In the genomic region with DNA sequence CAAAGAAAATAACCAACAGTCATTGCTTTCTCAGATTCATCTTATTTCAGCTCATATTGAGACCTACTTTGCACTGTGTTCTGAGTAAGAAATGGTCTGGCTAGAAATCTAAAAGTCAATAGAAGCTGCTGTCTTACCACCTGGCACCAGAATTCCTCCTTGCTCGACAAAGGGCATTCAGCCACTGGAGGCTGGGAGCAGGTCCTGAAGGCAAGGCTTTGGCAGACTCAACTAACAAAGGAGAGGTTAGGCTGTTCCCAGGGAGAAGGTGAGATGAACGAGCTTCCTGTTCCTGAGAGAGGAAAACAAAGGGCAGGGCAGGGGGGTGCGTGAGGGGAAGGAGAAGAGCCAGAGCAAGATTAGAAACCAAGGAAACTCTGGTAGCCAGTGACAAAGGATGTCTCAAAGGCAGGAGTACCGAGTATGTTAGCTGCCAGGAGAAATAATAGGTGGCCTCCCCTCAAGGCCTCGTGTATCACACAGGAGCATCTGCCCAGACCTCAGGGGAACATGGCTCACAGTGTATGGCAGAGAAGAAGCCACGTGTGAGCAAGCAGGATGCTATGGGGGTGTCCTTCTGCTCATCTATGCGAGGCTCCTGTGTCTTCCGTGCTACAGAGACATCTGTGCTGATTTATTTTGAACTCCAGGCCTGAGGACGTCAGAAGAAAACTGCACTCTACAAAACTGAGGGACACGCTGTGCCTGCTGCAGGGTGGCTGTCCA, we compare ENCODE assay signal across 17 mouse cellular contexts.
A peak's percentile ranks its signal among the peaks of the same experiment; 100 is the strongest.
DNase-seq lines count a peak whose midpoint lies in the region; ATAC-seq and TF ChIP-seq lines count a peak whose summit lies in the region.
"Had no signal": no experiment of that assay in that cellular context is flagged by ENCODE, and none has a peak within 500 bp of the region (broad histone marks: within the 10 kb centered on the region; RNA-seq: fewer than 3 reads in every experiment).

No protein-coding gene starts in this region.

- no peak for ATAC-seq in hindbrain, embryonic 12.5 days (ENCODE audit: low FRiP score)

- no peaks in the 10 kb centered on the region for H3K27me3 ChIP-seq in cerebellum, adult 2 months (ENCODE audit: control insufficient read depth, insufficient read depth, low read length)
- H3K27me3 ChIP-seq in hindbrain, embryonic 10.5 days (ENCODE audit: insufficient read depth, poor library complexity, severe bottlenecking): no peaks in the 10 kb centered on the region
- no peaks in the 10 kb centered on the region for H3K27me3 ChIP-seq in hindbrain, embryonic 12.5 days
- H3K27me3 ChIP-seq in testis, adult 2 months (ENCODE audit: control insufficient read depth, insufficient read depth, low read length): no peaks in the 10 kb centered on the region
- H3K27me3 ChIP-seq in limb, embryonic 10.5 days (ENCODE audit: low read depth, poor library complexity, severe bottlenecking): no peaks in the 10 kb centered on the region
- H3K27me3 ChIP-seq: embryonic facial prominence, embryonic 13.5 days; neural tube, embryonic 13.5 days; stomach, embryonic 15.5 days had no signal

- no peaks in the 10 kb centered on the region for H3K9me3 ChIP-seq in hindbrain, embryonic 10.5 days
- no peaks in the 10 kb centered on the region for H3K9me3 ChIP-seq in hindbrain, embryonic 12.5 days (replicated peaks)
- H3K9me3 ChIP-seq in limb, embryonic 10.5 days (replicated peaks): no peaks in the 10 kb centered on the region
- H3K9me3 ChIP-seq: embryonic facial prominence, embryonic 13.5 days; neural tube, embryonic 13.5 days; stomach, embryonic 15.5 days had no signal

- H3K9ac ChIP-seq in hindbrain, embryonic 12.5 days: no peak overlapping the region
- H3K9ac ChIP-seq: embryonic facial prominence, embryonic 13.5 days; neural tube, embryonic 13.5 days; stomach, embryonic 15.5 days had no signal

- no peak for TF ChIP-seq POLR2A in cerebellum, adult 2 months (IDR thresholded peaks at IDR 0.05; ENCODE audit: borderline replicate concordance, insufficient read depth, low read length)
- TF ChIP-seq POLR2A in testis, adult 2 months (IDR thresholded peaks at IDR 0.05; ENCODE audit: control insufficient read depth, low read depth, low read length): no peak

- TF ChIP-seq CTCF in cerebellum, adult 2 months (IDR thresholded peaks at IDR 0.05; ENCODE audit: borderline replicate concordance, insufficient read depth, low read depth, low read length): no peak
- no peak for TF ChIP-seq CTCF in testis, adult 2 months (IDR thresholded peaks at IDR 0.05; ENCODE audit: control insufficient read depth, insufficient read depth, insufficient replicate concordance, low read depth, low read length)

- H3K4me3 ChIP-seq in cerebellum, adult 2 months (replicated peaks; ENCODE audit: insufficient read depth, low read depth, low read length): no peak overlapping the region
- H3K4me3 ChIP-seq in hindbrain, embryonic 10.5 days: no peak overlapping the region
- H3K4me3 ChIP-seq in hindbrain, embryonic 12.5 days: no peak overlapping the region
- peak overlapping the region; percentile 39 for H3K4me3 ChIP-seq in testis, adult 2 months (ENCODE audit: control insufficient read depth, low read depth, low read length)
- no peak overlapping the region for H3K4me3 ChIP-seq in limb, embryonic 10.5 days
- H3K4me3 ChIP-seq: embryonic facial prominence, embryonic 13.5 days; neural tube, embryonic 13.5 days; stomach, embryonic 15.5 days had no signal

- no peaks in the 10 kb centered on the region for H3K36me3 ChIP-seq in hindbrain, embryonic 10.5 days
- no peaks in the 10 kb centered on the region for H3K36me3 ChIP-seq in hindbrain, embryonic 12.5 days
- H3K36me3 ChIP-seq in testis, adult 2 months (ENCODE audit: control insufficient read depth, insufficient read depth, low read length): no peaks in the 10 kb centered on the region
- no peaks in the 10 kb centered on the region for H3K36me3 ChIP-seq in limb, embryonic 10.5 days
- H3K36me3 ChIP-seq: embryonic facial prominence, embryonic 13.5 days; neural tube, embryonic 13.5 days; stomach, embryonic 15.5 days had no signal

- peak; percentile 38 to 48 for DNase-seq in cerebellum, adult 2 months
- no peak for DNase-seq in cerebellum, adult 11-12 months
- DNase-seq in hindbrain, embryonic 10.5 days (ENCODE audit: low spot score): no peak
- DNase-seq in testis, postnatal 10 days (ENCODE audit: low spot score): no peak
- DNase-seq in limb, embryonic 10.5 days (ENCODE audit: low spot score): no peak
- DNase-seq in layer of hippocampus, postnatal 10 days (ENCODE audit: low spot score in 2 of 2): no peak
- DNase-seq: gastrocnemius, postnatal 25 days; kidney, adult 9 months; kidney, postnatal 36 days; right cerebral cortex, postnatal 14 days; thymus, postnatal 25 days had no signal

- H3K4me2 ChIP-seq in hindbrain, embryonic 12.5 days (replicated peaks): no peak overlapping the region
- H3K4me2 ChIP-seq: embryonic facial prominence, embryonic 13.5 days; heart, embryonic 11.5 days; neural tube, embryonic 13.5 days; stomach, embryonic 15.5 days had no signal

- H3K27ac ChIP-seq in cerebellum, adult 2 months (ENCODE audit: insufficient read depth, low read length): peak overlapping the region; percentile 33; the same call in 1 of the 2 replicates
- H3K27ac ChIP-seq in hindbrain, embryonic 10.5 days: peak overlapping the region; percentile 30; the same call in 1 of the 2 replicates
- H3K27ac ChIP-seq in hindbrain, embryonic 12.5 days: no peak overlapping the region
- H3K27ac ChIP-seq in testis, adult 2 months (ENCODE audit: control insufficient read depth, insufficient read depth, low read depth, low read length): no peak overlapping the region
- no peak overlapping the region for H3K27ac ChIP-seq in limb, embryonic 10.5 days
- H3K27ac ChIP-seq: embryonic facial prominence, embryonic 13.5 days; neural tube, embryonic 13.5 days; stomach, embryonic 15.5 days had no signal

- peaks cover 15% of the 10 kb centered on the region for H3K4me1 ChIP-seq in cerebellum, adult 2 months (ENCODE audit: control insufficient read depth, insufficient read depth, low read length)
- peaks cover 17% of the 10 kb centered on the region; the same call in 1 of the 2 replicates for H3K4me1 ChIP-seq in hindbrain, embryonic 10.5 days (replicated peaks)
- H3K4me1 ChIP-seq in hindbrain, embryonic 12.5 days: peaks cover 7% of the 10 kb centered on the region
- peaks cover 3% of the 10 kb centered on the region; the same call in 1 of the 2 replicates for H3K4me1 ChIP-seq in testis, adult 2 months (ENCODE audit: control insufficient read depth, insufficient read depth, low read length)
- peaks cover 12% of the 10 kb centered on the region; the same call in 1 of the 2 replicates for H3K4me1 ChIP-seq in limb, embryonic 10.5 days
- H3K4me1 ChIP-seq: embryonic facial prominence, embryonic 13.5 days; stomach, embryonic 15.5 days had no signal

- WGBS in cerebellum, adult 2 months: 27% methylated on average over 10 of the region's 10 CpGs
- WGBS in hindbrain, embryonic 10.5 days: 57% methylated on average over 10 of the region's 10 CpGs
- 45% methylated on average over 10 of the region's 10 CpGs for WGBS in hindbrain, embryonic 12.5 days
- 66% methylated on average over 10 of the region's 10 CpGs for WGBS in limb, embryonic 10.5 days

Comparison
In these comparisons a context has a peak if more than half of its experiments do, and no peak if none do; other contexts are left out.
1. DNase-seq: peak in cerebellum, adult 2 months (2 of 2); none in cerebellum, adult 11-12 months (single experiment), hindbrain, embryonic 10.5 days (single experiment), testis, postnatal 10 days (single experiment), limb, embryonic 10.5 days (single experiment) and layer of hippocampus, postnatal 10 days (0 of 2).
2. H3K27ac ChIP-seq: peak in cerebellum, adult 2 months (single experiment) and hindbrain, embryonic 10.5 days (single experiment); none in hindbrain, embryonic 12.5 days (single experiment), testis, adult 2 months (single experiment) and limb, embryonic 10.5 days (single experiment).